Mouse (Mus musculus) forebrain, embryonic 12.5 days (tissue): ENCODE data around the gene Gpr82. TPM values are rescaled to one million over a fixed set of nuclear protein-coding genes. Genes with fewer than 3 reads are reported as not detected.

Source experiments
- ATAC-seq: fragments of 200-750 bp; cut with Nextera tagmentation; 2 replicates; pipeline ENCODE4 v1.8.0; 2017; ENCODE audit warnings: moderate TSS enrichment; ENCODE audit not compliant: low FRiP score
- H3K27ac ChIP-seq: fragments of 300-500 bp; sonication (generic); 2 replicates; pipeline ENCODE4 v1.5.1; 2016; ENCODE audit warnings: mild to moderate bottlenecking
- H3K27me3 ChIP-seq: fragments of 300-500 bp; sonication (generic); 2 replicates; pipeline ENCODE4 v1.6.1; 2016; ENCODE audit warnings: mild to moderate bottlenecking
- H3K36me3 ChIP-seq: fragments of 300-500 bp; sonication (generic); replicated peaks from 2 replicates; pipeline ENCODE4 v1.6.1; 2016; ENCODE audit warnings: mild to moderate bottlenecking
- H3K4me1 ChIP-seq: fragments of 300-500 bp; sonication (generic); 2 replicates; pipeline ENCODE4 v1.6.1; 2016
- H3K4me2 ChIP-seq: fragments of 300-500 bp; sonication (generic); 2 replicates; pipeline ENCODE4 v1.6.1; 2016; ENCODE audit warnings: mild to moderate bottlenecking, moderate library complexity
- H3K4me3 ChIP-seq: fragments of 300-500 bp; sonication (generic); replicated peaks from 2 replicates; pipeline ENCODE4 v1.5.1; 2016; ENCODE audit warnings: mild to moderate bottlenecking
- H3K9ac ChIP-seq: fragments of 300-500 bp; sonication (generic); 2 replicates; pipeline ENCODE4 v1.6.1; 2016; ENCODE audit warnings: mild to moderate bottlenecking
- H3K9me3 ChIP-seq: fragments of 300-500 bp; sonication (generic); 2 replicates; pipeline ENCODE4 v1.6.1; 2016
- WGBS: fragments of 180-500 bp; shearing (Covaris S2); methylation state at CpG from one replicate; pipeline ENCODE4 v1.1.7; 2016; 5-methylcytosine and 5-hydroxymethylcytosine counted together
- polyA plus RNA-seq: library from polyadenylated mRNA; unstranded; fragments of >200 nt; fragmentation: Nextera tagmentation; extraction: Ambion mirVana; gene quantifications from 2 replicates; pipeline ENCODE4 v1.2.1, GENCODE M21; 2016

The Gpr82 gene
- polyA plus RNA-seq, 1 experiment from 2014 or later: 0.84 TPM

DNA sequence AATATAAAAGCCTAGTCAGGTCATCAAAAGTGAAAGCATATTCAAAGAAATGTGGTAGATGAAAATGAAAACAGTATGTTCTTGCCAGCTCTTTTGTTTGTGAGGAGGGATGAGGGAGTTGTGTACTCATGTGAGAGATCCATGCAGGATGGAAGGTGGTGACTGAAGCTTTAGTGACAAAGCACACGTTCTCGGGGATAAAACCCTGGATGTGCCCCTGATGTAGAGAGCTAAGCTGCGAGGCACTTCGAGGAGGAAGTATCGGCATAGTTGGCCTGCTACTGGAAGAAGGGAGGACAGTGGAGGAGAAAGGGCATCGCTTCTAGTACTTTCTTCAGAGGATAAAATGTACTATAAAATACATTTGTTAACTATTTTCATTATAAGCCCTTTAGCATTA is 5.3 kb upstream of the Gpr82 start:
- no peak for ATAC-seq
- no peak overlapping the region for H3K4me2 ChIP-seq
- 86% methylated on average over 6 of the region's 6 CpGs for WGBS

DNA sequence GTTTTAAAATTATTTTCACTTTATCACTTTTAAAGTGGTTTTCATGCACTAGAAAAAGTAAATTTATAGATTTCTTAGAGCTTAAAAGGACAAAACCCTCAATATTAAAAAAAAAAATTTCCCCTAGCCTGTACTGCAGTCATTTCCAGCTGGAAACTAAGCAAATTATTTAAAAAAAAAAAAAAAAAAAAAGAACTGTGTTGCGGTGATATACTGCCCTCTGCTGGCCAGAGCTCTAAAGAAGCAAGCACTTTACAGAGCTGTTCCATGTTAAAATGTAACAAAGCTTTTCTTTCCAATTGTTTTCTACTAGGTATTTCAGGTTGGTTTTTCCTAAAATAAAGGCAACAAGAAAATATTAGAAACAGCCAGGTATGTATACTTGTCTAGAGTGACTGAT is 4.4 kb upstream of the Gpr82 start:
- WGBS: 5% methylated on average over 1 of the region's 1 CpGs
- no peak overlapping the region for H3K4me3 ChIP-seq
- ATAC-seq: no peak

More for the DNA sequence above, 5.3 kb upstream of the Gpr82 start:
- Histone ChIP-seq H3K36me3 (no peaks in the 10 kb centered on the region), H3K27me3 (no peaks in the 10 kb centered on the region), H3K9ac (no peak overlapping the region), H3K27ac (no peak overlapping the region), H3K4me3 (no peak overlapping the region), H3K4me1 (no peaks in the 10 kb centered on the region), H3K9me3 (no peaks in the 10 kb centered on the region)

DNA sequence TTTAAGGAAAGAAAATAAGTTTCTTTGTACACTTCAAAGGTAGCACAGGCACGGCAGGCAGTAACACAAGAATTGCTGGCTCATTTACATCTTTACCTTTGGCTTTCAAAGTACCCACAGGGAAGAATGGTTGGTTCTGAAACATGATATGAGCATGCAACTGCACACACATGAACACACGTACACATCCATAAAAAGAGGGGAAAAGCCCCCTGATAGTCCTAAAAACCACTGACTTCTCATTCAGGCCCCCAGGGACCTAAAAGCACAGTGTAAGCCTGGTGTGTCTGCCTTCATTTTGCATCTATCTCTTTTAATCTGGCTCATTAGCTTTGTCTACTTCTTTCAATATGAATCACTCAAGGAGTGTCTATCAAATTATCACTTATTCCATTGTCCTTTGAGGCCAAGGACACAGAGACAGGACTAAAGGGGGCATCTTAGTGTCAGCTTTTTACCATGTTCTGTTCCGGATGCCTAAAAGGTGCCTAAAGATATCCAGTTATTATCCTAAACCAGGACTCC is 2.5 kb upstream of the Gpr82 start:
- H3K9me3 ChIP-seq: no peaks in the 10 kb centered on the region
- 60% methylated on average over 3 of the region's 3 CpGs for WGBS
- no peak overlapping the region for H3K4me3 ChIP-seq
- H3K9ac ChIP-seq: no peak overlapping the region
- no peaks in the 10 kb centered on the region for H3K4me1 ChIP-seq
- no peak overlapping the region for H3K4me2 ChIP-seq
- ATAC-seq: no peak
- no peak overlapping the region for H3K27ac ChIP-seq
- H3K36me3 ChIP-seq: no peaks in the 10 kb centered on the region
- H3K27me3 ChIP-seq: no peaks in the 10 kb centered on the region

More for the DNA sequence above, 4.4 kb upstream of the Gpr82 start:
- H3K9me3 ChIP-seq: no peaks in the 10 kb centered on the region
- H3K4me2 ChIP-seq: no peak overlapping the region
- H3K9ac ChIP-seq: no peak overlapping the region
- H3K27ac ChIP-seq: no peak overlapping the region
- H3K4me1 ChIP-seq: no peaks in the 10 kb centered on the region
- H3K36me3 ChIP-seq: no peaks in the 10 kb centered on the region
- H3K27me3 ChIP-seq: no peaks in the 10 kb centered on the region

DNA sequence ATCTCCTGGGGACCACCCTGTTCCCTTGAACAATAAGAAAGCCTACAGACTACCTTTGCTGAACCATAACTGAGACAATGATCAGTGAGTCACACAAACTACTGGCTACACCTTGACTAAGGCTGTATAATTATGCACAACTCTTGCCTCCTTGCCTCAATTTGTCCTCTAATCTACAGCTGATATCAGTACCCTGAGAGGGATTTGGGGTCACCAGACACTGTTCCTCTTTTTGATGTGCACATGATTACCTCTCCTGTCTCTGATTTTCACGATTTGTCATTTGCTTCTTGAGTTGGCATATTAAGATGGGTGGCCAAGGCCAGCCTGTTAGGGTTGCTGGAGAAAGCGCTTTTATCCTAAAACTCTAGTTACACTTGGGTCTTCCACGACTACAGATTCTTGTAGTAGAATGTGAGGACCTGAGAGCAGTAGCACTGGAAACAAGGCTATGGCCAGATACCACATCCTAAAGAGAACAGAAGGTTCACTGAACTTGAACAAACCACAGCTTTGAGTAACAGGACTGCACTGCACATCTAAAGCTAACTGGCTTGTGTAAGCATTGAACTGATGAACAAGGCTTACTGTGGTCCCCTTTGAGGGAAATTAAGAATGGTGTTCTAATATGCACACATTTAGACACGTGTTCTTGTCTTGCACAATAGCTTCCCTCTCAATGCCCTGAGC is 1.8 kb upstream of the Gpr82 start:
- Histone ChIP-seq H3K4me1 (no peaks in the 10 kb centered on the region), H3K4me3 (no peak overlapping the region), H3K9me3 (no peaks in the 10 kb centered on the region), H3K4me2 (no peak overlapping the region), H3K9ac (no peak overlapping the region), H3K27ac (no peak overlapping the region), H3K27me3 (no peaks in the 10 kb centered on the region), H3K36me3 (no peaks in the 10 kb centered on the region)
- ATAC-seq: no peak
- 73% methylated on average over 4 of the region's 4 CpGs for WGBS

DNA sequence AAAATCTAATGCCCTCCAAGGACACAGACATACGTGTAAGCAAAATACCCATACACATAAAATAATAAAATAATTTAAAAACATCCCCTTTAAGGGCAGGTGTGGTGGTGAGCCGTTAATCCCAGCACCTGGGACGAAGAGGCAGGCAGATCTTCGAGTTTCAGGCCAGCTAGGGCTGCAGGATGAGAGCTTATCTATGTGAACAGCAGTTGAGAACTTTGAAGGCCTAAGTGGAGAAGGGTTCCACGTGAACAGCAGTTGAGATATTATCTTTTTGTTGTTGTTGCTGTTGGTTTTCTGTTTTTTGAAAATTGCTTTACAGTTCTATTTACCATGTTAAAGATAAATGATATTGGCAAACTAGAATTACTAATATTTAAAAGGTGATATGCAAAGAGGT is 7.7 kb downstream of the Gpr82 start:
- Histone ChIP-seq H3K27ac (no peak overlapping the region), H3K4me2 (no peak overlapping the region), H3K36me3 (no peaks in the 10 kb centered on the region), H3K9me3 (no peaks in the 10 kb centered on the region), H3K27me3 (no peaks in the 10 kb centered on the region), H3K9ac (no peak overlapping the region), H3K4me3 (no peak overlapping the region), H3K4me1 (no peaks in the 10 kb centered on the region)
- WGBS: 86% methylated on average over 5 of the region's 5 CpGs
- ATAC-seq: no peak

DNA sequence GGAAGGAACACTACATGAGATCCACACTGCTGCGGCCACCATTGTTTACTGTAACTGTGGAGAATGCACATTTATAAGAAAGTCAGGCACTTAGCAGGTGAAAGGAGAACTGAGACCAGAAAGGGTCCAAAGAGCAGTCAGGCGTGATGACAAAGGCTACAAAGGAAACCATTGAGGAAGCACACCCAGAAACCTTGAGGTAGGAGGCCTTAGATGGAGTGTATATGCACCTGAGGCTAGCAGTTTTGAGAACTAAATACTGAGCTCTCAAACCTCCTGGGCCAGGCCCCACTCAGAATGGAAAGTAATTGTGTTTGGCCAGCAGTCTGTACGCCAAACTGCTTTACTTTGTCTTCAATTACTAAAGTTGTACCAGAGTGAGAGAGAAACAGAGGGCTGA is 9.2 kb downstream of the Gpr82 start:
- Histone ChIP-seq H3K4me2 (no peak overlapping the region), H3K9ac (no peak overlapping the region), H3K4me1 (no peaks in the 10 kb centered on the region), H3K27ac (no peak overlapping the region), H3K9me3 (no peaks in the 10 kb centered on the region), H3K36me3 (no peaks in the 10 kb centered on the region), H3K27me3 (no peaks in the 10 kb centered on the region), H3K4me3 (no peak overlapping the region)
- ATAC-seq: no peak
- 64% methylated on average over 3 of the region's 3 CpGs for WGBS

DNA sequence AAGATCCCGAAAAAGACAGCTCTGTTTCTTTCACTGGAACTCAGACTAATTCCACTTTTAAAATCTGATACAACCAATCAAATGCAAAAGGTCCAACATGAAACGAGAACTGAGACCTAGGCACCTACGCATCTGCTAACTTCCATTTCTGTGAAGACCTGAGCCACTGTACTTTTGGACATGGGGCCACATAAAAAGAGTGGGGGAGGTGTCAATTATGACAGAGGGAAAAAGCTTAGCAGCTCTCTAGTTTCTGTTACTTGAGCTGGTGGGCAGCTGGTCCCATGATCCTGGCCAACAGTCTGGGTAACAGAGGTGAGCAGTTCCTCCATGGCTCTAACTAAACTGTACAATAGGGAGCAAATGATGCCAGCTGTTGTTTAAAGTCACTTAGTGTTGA is 11.8 kb downstream of the Gpr82 start:
- no peak for ATAC-seq
- Histone ChIP-seq H3K4me1 (no peaks in the 10 kb centered on the region), H3K27me3 (no peaks in the 10 kb centered on the region), H3K4me2 (no peak overlapping the region), H3K36me3 (no peaks in the 10 kb centered on the region), H3K4me3 (no peak overlapping the region), H3K9me3 (no peaks in the 10 kb centered on the region), H3K9ac (no peak overlapping the region), H3K27ac (no peak overlapping the region)
- WGBS: 89% methylated on average over 3 of the region's 3 CpGs

DNA sequence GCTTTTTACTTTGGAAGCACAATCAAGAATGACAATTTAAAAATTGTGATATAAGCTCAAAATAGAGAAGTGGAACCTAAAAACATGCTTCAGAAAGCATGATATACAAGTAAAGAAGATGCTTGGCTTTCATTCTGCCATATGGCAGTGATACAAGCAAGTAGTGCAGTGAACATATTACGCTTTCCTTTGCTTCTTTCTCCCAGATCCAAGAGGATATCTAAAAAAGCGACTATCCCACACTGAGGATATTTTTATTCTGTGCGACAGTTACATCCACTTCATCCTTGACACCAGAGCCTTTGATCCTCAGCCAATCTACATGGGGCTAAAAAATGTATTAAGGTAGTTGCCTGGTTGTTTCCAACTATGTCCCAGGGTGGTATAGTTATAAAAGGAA is 20.6 kb downstream of the Gpr82 start:
- H3K4me3 ChIP-seq: no peak overlapping the region
- 94% methylated on average over 3 of the region's 3 CpGs for WGBS
- H3K9me3 ChIP-seq: no peaks in the 10 kb centered on the region
- H3K27ac ChIP-seq: no peak overlapping the region
- H3K36me3 ChIP-seq: no peaks in the 10 kb centered on the region
- no peaks in the 10 kb centered on the region for H3K4me1 ChIP-seq
- H3K27me3 ChIP-seq: no peaks in the 10 kb centered on the region
- no peak for ATAC-seq
- no peak overlapping the region for H3K4me2 ChIP-seq
- no peak overlapping the region for H3K9ac ChIP-seq

DNA sequence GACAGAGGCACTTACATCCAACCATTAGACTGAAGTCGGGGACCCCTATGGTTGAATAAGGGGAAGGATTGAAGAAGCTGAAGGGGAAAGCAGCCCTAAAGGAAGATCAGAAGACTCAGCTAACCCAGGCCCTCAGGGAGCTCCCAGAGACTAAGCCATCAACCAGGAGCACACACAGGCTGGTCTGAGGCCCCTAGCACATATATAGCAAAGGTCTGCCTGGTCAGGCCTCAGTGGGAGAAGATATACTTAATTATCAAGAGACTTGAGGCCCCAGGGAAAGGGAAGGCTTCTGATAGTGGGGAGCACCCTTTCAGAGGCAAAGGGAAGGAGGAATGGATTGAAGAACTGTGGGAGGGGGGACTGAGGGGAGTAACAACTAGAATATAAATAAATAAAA is 25.4 kb downstream of the Gpr82 start:
- 85% methylated on average over 1 of the region's 1 CpGs for WGBS
- Histone ChIP-seq H3K9me3 (no peaks in the 10 kb centered on the region), H3K27ac (no peak overlapping the region), H3K4me1 (no peaks in the 10 kb centered on the region), H3K4me2 (no peak overlapping the region), H3K36me3 (no peaks in the 10 kb centered on the region), H3K9ac (no peak overlapping the region), H3K4me3 (no peak overlapping the region), H3K27me3 (no peaks in the 10 kb centered on the region)
- ATAC-seq: no peak

DNA sequence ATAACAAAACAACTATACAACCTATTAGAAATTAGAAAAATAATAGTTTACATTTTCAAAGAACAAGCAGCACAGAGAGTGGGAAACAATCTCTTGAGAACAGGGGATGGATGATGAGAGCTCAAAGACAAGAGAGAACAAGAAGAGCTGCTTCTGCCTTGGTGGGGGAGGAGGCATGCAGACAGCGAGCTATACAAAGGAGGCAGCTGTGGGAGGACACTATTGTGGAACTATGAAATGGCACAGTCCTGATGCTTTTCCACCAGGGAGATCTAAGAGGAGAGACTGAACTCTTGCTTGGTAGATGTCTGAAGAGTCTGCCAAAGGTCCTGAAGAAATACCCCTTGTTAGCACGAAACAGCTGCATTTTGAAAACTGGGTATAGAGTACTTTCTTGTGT is 27.2 kb downstream of the Gpr82 start:
- Histone ChIP-seq H3K9ac (no peak overlapping the region), H3K4me2 (no peak overlapping the region), H3K4me3 (no peak overlapping the region), H3K36me3 (no peaks in the 10 kb centered on the region), H3K4me1 (no peaks in the 10 kb centered on the region), H3K27ac (no peak overlapping the region), H3K27me3 (no peaks in the 10 kb centered on the region), H3K9me3 (no peaks in the 10 kb centered on the region)
- WGBS: 62% methylated on average over 2 of the region's 2 CpGs
- ATAC-seq: no peak

DNA sequence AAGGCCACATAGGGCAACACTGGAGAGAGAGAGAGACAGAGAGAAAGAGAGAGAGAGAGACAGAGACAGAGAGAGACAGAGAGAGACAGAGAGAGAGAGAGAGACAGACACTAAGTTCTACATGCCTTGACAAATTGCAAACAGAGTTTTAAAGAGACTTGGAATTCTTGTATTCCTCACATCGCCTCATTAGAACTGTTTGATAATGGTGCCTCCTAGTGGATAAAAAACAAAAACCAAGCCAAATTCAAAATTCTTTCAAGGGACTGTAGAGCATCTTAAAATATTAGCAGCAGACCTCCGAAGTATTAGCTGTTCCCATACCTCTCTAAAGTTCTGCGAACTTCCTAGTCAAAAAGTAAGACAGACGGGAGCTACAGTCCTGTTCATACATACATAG is 30.7 kb downstream of the Gpr82 start:
- no peak for ATAC-seq
- Histone ChIP-seq H3K27me3 (no peaks in the 10 kb centered on the region), H3K4me3 (no peak overlapping the region), H3K36me3 (no peaks in the 10 kb centered on the region), H3K4me1 (no peaks in the 10 kb centered on the region), H3K9ac (no peak overlapping the region), H3K9me3 (no peaks in the 10 kb centered on the region), H3K4me2 (no peak overlapping the region), H3K27ac (no peak overlapping the region)
- 86% methylated on average over 4 of the region's 4 CpGs for WGBS

DNA sequence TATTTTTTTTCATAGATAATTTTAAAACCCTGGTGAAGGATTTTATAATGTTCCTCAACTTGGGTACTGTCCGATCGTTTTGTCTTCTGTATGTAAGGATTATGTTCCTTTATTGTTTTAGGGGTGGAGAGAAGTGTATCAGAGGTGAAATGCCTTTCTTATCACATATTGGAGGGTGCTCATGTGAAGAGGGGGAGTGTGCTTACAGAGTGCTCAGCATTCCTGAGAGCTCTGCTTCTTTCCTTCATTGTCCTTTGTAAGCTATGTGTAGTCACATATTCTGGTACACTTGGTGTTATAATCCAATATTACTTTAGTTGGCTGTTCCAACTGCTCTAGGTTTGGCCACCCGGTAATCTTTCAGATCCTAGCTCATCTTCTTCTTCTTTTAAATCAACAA is 39.5 kb downstream of the Gpr82 start:
- WGBS: 91% methylated on average over 3 of the region's 3 CpGs
- Histone ChIP-seq H3K36me3 (no peaks in the 10 kb centered on the region), H3K9ac (no peak overlapping the region), H3K4me2 (no peak overlapping the region), H3K27me3 (no peaks in the 10 kb centered on the region), H3K27ac (no peak overlapping the region), H3K4me3 (no peak overlapping the region), H3K4me1 (no peaks in the 10 kb centered on the region), H3K9me3 (no peaks in the 10 kb centered on the region)
- no peak for ATAC-seq

DNA sequence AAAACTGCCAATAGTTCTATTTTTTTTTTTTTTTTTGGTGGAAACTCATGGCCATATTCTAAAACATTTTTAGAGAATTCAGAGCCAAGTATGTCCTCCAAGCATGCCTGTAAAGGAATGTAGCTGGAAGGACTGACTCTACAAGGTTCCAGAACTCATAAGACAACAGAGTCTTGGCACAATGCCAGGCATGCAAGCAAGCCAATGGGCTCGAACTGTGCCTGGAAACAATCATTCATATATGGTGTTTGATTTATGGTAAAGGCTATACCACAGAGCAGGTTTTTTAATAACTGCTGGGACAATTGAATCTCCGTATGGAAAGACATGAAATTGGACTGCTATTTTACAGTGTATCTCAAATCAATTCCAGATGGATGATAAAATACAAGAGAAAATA is 43.9 kb downstream of the Gpr82 start:
- H3K9ac ChIP-seq: no peak overlapping the region
- 68% methylated on average over 2 of the region's 2 CpGs for WGBS
- H3K27ac ChIP-seq: no peak overlapping the region
- no peaks in the 10 kb centered on the region for H3K4me1 ChIP-seq
- no peaks in the 10 kb centered on the region for H3K27me3 ChIP-seq
- no peaks in the 10 kb centered on the region for H3K36me3 ChIP-seq
- no peak overlapping the region for H3K4me2 ChIP-seq
- no peak overlapping the region for H3K4me3 ChIP-seq
- H3K9me3 ChIP-seq: no peaks in the 10 kb centered on the region
- no peak for ATAC-seq
